Mouse (Mus musculus) spleen, postnatal 4 days (tissue): Measurements from ENCODE around the gene Parg.
"Not testable (repeated sequence)": the region's sequence is repeated elsewhere in the genome, so short reads cannot be mapped to it uniquely, and the experiment has no call there.

ENCODE experiments used
- DNase-seq, 2 experiments: peaks; one replicate each; pipeline ENCODE4 v3.0.0; 2022; ENCODE audit warnings: low spot score in 2 of 2

Gene Parg

GRCm38 (mm10) chr14:32179393-32180195 lies 22.2 kb upstream of the Parg start:
- no peak for DNase-seq

GRCm38 (mm10) chr14:32180861-32181260 lies 20.9 kb upstream of the Parg start:
- no peak for DNase-seq

DNA sequence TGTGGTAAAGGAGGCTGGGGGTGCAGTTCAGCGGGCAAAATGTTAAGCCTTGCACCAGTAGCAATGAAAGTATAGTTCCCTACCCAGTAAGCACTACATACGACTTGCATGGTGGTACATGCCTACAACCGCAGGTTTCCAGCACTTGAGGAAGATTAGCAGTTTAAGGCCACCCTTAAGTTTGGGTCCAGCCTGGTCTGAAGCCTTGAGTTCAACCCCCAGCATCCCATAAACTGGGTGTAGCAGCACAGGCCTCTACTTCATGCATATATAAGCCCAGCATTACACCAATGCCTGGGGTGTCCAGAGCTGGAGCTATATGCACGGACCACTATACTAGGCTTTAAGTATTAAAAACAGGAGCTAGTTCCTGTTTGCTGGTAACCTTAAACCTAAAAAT lies 17.9 kb upstream of the Parg start:
- no peak for DNase-seq

GRCm38 (mm10) chr14:32190627-32191391 lies 10.9 kb upstream of the Parg start:
- no peak for DNase-seq

DNA sequence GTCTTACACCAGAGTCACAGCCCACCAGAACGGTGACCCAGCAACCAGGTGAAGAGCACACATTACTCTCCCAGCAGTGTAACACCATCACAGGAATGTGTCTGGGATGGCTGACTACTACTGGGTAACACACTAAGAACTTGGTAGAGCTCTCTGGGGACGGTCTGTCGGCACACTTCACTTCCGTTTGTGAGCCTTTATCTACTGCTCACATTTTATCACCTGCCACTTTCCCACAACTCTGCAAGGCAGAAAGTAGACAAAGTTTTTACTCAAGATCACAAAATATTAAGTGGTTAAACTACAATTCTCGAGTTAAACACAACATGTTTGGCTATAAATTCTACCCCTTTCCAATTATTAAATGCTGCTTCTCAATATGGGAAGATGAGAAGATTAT lies 9.8 kb upstream of the Parg start:
- no peak for DNase-seq

- DNase-seq: peak; percentile 55 to 77
Observed at GRCm38 (mm10) chr14:32192437-32192836, 9.3 kb upstream of the Parg start.

- not testable (repeated sequence) for DNase-seq
Observed at GRCm38 (mm10) chr14:32193557-32193956, 8.2 kb upstream of the Parg start.

DNA sequence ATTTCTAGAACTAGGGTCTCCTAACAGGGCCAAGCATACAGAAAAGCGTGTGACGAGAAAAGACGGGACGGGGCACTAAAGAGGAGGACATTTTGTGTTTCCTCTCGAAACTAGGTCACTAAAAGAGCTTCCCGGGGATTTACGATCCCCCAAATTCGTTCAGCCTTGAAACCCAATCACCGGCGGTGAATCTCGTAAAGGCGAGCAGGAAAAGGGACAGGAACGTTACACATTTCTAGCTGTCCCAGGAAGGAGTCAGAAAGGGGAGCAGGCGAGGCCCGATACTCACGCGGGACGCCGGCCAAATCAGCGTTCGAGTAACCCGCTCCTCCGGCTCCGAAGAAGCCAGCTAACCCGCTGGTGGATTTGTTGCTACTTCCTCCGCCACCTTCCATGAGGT lies 395 bp upstream of the Parg start:
- DNase-seq: no peak

GRCm38 (mm10) chr14:32226601-32227000 lies 24.9 kb downstream of the Parg start:
- no peak for DNase-seq

GRCm38 (mm10) chr14:32228996-32229395 lies 27.2 kb downstream of the Parg start:
- peak; percentile 36 to 81 for DNase-seq

DNA sequence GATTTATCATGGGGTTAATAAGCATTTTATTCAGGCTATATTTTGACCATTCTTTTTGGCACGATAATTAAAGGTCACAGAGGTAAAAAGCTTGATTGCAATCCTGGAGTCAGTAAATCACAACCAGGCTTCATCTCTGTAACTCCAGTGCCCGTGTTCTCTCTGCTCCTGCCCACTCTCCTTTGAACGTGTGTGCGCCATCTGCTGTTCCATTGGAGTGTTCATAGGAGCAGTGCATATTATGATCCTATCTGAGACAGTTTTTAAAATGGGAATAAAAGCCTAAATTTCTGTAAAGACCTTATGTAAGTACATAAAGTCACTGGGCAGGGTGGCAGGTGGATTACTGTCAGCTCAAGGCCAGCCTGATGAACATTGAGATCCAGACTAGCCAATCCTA lies 40.7 kb downstream of the Parg start:
- DNase-seq: no peak

- no peak for DNase-seq
Observed at GRCm38 (mm10) chr14:32246019-32246418, 44.3 kb downstream of the Parg start.

DNA sequence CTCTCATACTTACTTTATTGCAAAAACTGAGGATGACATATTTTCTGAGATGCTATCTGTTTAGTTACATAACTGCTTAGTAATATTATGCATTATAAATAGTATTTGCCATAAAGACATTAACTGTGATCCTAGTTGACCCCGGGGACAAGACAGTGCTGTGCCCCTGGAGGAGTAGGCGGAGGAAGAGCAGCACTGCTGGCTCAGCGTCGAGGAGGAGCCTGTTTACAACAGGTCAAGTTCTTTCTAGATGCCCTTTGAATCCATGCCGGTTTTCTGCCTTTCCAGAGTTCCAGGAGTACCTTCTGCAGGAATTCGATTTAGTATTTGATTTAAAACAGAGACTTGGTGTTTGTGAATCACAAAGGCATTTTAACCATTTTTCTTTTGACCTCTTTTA lies 47.9 kb downstream of the Parg start:
- DNase-seq: no peak

- DNase-seq: no peak
Observed at GRCm38 (mm10) chr14:32260830-32261229, 59.1 kb downstream of the Parg start.

- DNase-seq: no peak
Observed at GRCm38 (mm10) chr14:32261741-32262140, 60.0 kb downstream of the Parg start.

DNA sequence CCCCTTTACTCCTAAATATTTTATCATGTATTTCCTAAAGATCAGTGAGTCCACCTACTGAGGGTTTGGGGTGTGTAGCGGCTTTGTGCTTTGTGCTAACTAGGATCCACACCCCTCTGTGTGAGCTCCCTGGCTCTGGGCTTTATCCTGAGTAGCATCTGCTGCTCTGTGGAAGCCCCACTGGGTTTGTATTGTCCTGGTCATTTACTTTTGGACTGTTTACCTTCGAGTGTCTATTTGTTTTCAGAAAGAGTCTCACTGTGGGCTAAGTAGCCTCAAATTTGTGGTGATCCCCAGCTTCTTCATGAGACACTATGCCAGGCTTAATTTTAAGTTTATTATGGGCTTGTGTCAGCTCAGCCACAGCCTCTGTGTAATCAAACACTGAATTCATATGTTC lies 67.2 kb downstream of the Parg start:
- no peak for DNase-seq

- no peak for DNase-seq
Observed at GRCm38 (mm10) chr14:32269589-32269988, 67.8 kb downstream of the Parg start.

- DNase-seq: no peak
Observed at GRCm38 (mm10) chr14:32301622-32302021, 99.9 kb downstream of the Parg start.

GRCm38 (mm10) chr14:32302423-32302822 lies 100.7 kb downstream of the Parg start:
- no peak for DNase-seq

DNA sequence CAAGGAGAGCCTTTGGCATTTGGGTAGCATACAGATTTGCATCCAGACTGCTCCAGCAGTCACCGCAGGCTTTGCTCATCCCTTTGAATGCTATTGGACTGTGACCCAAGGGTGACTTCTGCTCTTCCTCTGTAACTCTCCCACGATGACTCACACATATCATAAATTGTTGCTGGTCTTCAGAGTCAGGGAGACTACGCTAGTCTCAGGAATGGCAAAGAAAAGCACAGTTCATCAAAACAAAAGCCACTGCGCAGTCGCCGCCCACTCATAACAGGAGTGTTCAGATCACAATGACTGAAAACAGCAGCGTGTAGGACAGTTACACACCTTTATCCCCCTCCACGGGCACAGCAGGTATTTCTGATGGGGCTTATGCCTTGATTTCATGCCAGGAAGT lies 103.2 kb downstream of the Parg start:
- DNase-seq: no peak

- peak in 1 of 2 experiments; percentile 70 for DNase-seq
Observed at GRCm38 (mm10) chr14:32309876-32310275, 108.1 kb downstream of the Parg start.

GRCm38 (mm10) chr14:32311381-32312035 lies 109.8 kb downstream of the Parg start:
- no peak for DNase-seq

DNA sequence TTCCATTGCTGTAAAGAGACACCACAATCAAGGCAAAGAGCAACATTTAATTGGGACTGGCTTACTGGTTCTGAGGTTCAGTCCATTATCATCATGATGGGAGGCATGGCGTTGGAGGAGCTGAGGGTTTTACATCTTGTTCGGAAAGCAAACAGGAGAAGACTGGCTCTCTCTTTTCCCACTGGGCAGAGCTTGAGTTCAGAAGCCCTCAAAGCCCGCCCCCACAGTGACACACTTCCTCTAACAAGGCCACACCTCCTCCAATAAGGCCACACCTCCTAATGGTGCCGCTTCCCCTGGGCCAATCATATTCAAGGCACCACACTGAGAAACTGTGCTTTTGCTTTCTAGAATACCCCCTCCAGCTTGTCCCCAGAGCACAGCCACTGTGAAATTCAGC lies 116.1 kb downstream of the Parg start:
- DNase-seq: no peak
